Mouse (Mus musculus) heart, postnatal 0 days (tissue): ENCODE measurements at regions not wholly inside any gene's neighbourhood (a gene's known extent, or its start where the extent isn't known, plus 50 kb on each side); places are given as distances from the start of the nearest gene placed in this dataset.

Experiments
- CTCF ChIP-seq: IDR thresholded peaks from 2 replicates; pipeline ENCODE4 v1.5.1; 2016; ENCODE audit warnings: antibody characterized with exemption, control low read depth, low read depth
- EP300 ChIP-seq: IDR thresholded peaks from 2 replicates; pipeline ENCODE4 v1.6.1; 2016; ENCODE audit warnings: antibody characterized with exemption, low read depth

DNA sequence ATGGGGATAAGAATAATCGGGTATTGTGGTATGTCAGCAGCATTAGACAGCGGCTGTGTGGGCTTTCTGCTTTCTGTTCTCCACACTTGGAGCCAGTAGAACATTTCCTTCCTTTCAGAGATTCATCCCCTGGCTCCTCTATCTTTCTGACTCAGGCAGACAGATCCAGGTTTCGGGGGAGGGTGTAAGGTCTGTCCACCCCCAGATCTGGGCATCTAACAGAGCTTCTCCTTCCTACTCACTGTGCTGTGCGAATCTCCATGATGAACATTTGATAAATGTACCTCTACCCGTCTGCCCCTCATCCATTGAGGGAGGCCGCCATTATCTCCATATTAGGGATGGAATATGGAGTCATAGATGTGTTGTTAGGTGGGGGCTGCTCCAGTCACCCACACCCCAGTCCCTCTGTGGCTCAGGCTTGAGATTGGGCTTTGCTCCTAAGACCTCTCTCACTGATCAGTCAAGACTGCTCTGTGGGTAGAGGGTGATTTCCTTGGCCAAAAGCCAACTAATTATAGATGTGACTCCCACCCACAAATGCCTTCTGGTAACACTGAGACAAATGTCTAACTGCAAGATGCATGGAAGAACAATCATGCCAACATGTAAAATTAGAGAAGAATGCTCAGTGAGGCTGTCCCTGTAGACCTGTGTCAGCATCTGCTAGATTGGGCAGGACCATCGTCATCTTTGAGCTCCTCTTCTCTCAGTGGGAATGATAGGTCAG, 163.8 kb downstream of the 1810013L24Rik start:
- TF ChIP-seq CTCF (no peak), EP300 (no peak)
